ENCODE assay signal across 8 mouse cellular contexts in genomic region chr16:33683206-33684161, GRCm38 (mm10). TPM values are rescaled to one million over a fixed set of nuclear protein-coding genes. Genes with fewer than 3 reads are reported as not detected.
DNase-seq lines count a peak whose midpoint lies in the region; ATAC-seq and TF ChIP-seq lines count a peak whose summit lies in the region.

No protein-coding gene starts in this region.

- H3K36me3 ChIP-seq in hindbrain, embryonic 14.5 days (replicated peaks; ENCODE audit: control insufficient read depth, insufficient read depth) = no peaks in the 10 kb centered on the region
- no peaks in the 10 kb centered on the region for H3K36me3 ChIP-seq in midbrain, postnatal 0 days (ENCODE audit: insufficient read depth, low read length)

- peak; percentile 11 to 24 for DNase-seq in cerebellum, postnatal 10 days
- DNase-seq in cerebellum, postnatal 4 days (ENCODE audit: low spot score in 2 of 2) = no peak
- DNase-seq in thymus, postnatal 14 days = peak; percentile 47
- no peak for DNase-seq in thymus, postnatal 36 days
- no peak for DNase-seq in hindbrain, embryonic 14.5 days (ENCODE audit: low spot score)
- no peak for DNase-seq in midbrain, postnatal 0 days (ENCODE audit: low spot score)
- DNase-seq in T-cell, adult 2 months (ENCODE audit: low spot score) = no peak

- no peak for ATAC-seq in hindbrain, embryonic 14.5 days (ENCODE audit: low FRiP score)
- no peak for ATAC-seq in midbrain, postnatal 0 days (ENCODE audit: low FRiP score)
- no peak for ATAC-seq in erythroid progenitor cell, adult 5-6 weeks (replicated peaks; ENCODE audit: low FRiP score, poor library complexity, severe bottlenecking)

- WGBS in hindbrain, embryonic 14.5 days = 65% methylated on average over 13 of the region's 13 CpGs
- WGBS in midbrain, postnatal 0 days = 65% methylated on average over 13 of the region's 13 CpGs

- H3K4me3 ChIP-seq in hindbrain, embryonic 14.5 days (replicated peaks; ENCODE audit: low read length) = peak overlapping the region; percentile 75
- peak overlapping the region; percentile 81 for H3K4me3 ChIP-seq in midbrain, postnatal 0 days (ENCODE audit: low read depth, low read length)

- H3K4me1 ChIP-seq in hindbrain, embryonic 14.5 days (replicated peaks; ENCODE audit: control insufficient read depth, insufficient read depth, low read length) = 0 out of 2 replicates have a peak, but pooled peaks cover 5% of the 10 kb centered on the region
- H3K4me1 ChIP-seq in midbrain, postnatal 0 days (ENCODE audit: insufficient read depth, low read length) = no peaks in the 10 kb centered on the region

- H3K27me3 ChIP-seq in hindbrain, embryonic 14.5 days (ENCODE audit: control insufficient read depth, insufficient read depth, low read length) = no peaks in the 10 kb centered on the region
- H3K27me3 ChIP-seq in midbrain, postnatal 0 days (ENCODE audit: insufficient read depth, low read length) = no peaks in the 10 kb centered on the region

- H3K4me2 ChIP-seq in hindbrain, embryonic 14.5 days (replicated peaks) = peak overlapping the region; percentile 96
- H3K4me2 ChIP-seq in midbrain, postnatal 0 days (ENCODE audit: low read depth, low read length, poor library complexity, severe bottlenecking) = peak overlapping the region; percentile 98

- peak overlapping the region; percentile 86; the same call in 1 of the 2 replicates for H3K9ac ChIP-seq in hindbrain, embryonic 14.5 days
- H3K9ac ChIP-seq in midbrain, postnatal 0 days (replicated peaks; ENCODE audit: low read length, poor library complexity, severe bottlenecking) = peak overlapping the region; percentile 79; the same call in 1 of the 2 replicates

- no peaks in the 10 kb centered on the region for H3K9me3 ChIP-seq in hindbrain, embryonic 14.5 days (ENCODE audit: control insufficient read depth, low read length)
- no peaks in the 10 kb centered on the region for H3K9me3 ChIP-seq in midbrain, postnatal 0 days (ENCODE audit: low read length)

- TF ChIP-seq CTCF in midbrain, postnatal 0 days (IDR thresholded peaks at IDR 0.05) = no peak

- no peak overlapping the region for H3K27ac ChIP-seq in hindbrain, embryonic 14.5 days
- no peak overlapping the region for H3K27ac ChIP-seq in midbrain, postnatal 0 days (ENCODE audit: low read depth, low read length)

RNA-seq across cellular contexts. Expression of gene Heg1, which starts 0.7 kb away (rescaled TPM):
- 10.7 and 11.2 TPM in 2 replicates for polyA plus RNA-seq in hindbrain, embryonic 14.5 days (2014; fragmentation: Nextera tagmentation; extraction: Ambion mirVana)
- total RNA-seq in midbrain, postnatal 0 days (2014; rRNA removed) = 19.5 and 22.4 TPM in 2 replicates
- 6.2 and 7.2 TPM in 2 replicates for polyA plus RNA-seq in midbrain, postnatal 0 days (2015; fragmentation: Nextera tagmentation; extraction: Ambion mirVana)
- total RNA-seq in erythroid progenitor cell, adult 5-6 weeks (2015; ENCODE audit: low replicate concordance) = 7.9 and 12.2 TPM in 2 replicates
- total RNA-seq in erythroid progenitor cell, adult 5-6 weeks (2017; ENCODE audit: low replicate concordance) = 1.8 and 4.0 TPM in 2 replicates

Comparison
In these comparisons a context has a peak if more than half of its experiments do, and no peak if none do; other contexts are left out.
1. DNase-seq: peak in cerebellum, postnatal 10 days (2 of 2) and thymus, postnatal 14 days (single experiment); none in cerebellum, postnatal 4 days (0 of 2), thymus, postnatal 36 days (0 of 2), hindbrain, embryonic 14.5 days (single experiment), midbrain, postnatal 0 days (single experiment) and T-cell, adult 2 months (single experiment).